Mouse (Mus musculus) neutrophil, adult 5-6 weeks (primary cell): ENCODE data around the gene Rdm1. TPM values are rescaled to one million over a fixed set of nuclear protein-coding genes. Genes with fewer than 3 reads are reported as not detected.

ENCODE experiments used
- ATAC-seq: fragments of 151-379, 151-347 bp; 2 replicates; pipeline ENCODE4 v1.8.0; 2017; ENCODE audit warnings: mild to moderate bottlenecking, moderate TSS enrichment; ENCODE audit not compliant: insufficient number of reproducible peaks, poor library complexity, low FRiP score, severe bottlenecking; ENCODE audit errors: extremely low read depth
- total RNA-seq: library from RNA; stranded (forward); fragments of 200-1000 nt; gene quantifications from 2 replicates; pipeline ENCODE4 v1.2.3, GENCODE M21; 2017

The Rdm1 gene
- total RNA-seq, 1 experiment from 2014 or later: 20.4 TPM

- ATAC-seq: no peak
Measured at GRCm38 (mm10) chr11:101673010-101673642, 46.1 kb downstream of the Rdm1 start.

GRCm38 (mm10) chr11:101674106-101674505 is 47.1 kb downstream of the Rdm1 start:
- no peak for ATAC-seq

DNA sequence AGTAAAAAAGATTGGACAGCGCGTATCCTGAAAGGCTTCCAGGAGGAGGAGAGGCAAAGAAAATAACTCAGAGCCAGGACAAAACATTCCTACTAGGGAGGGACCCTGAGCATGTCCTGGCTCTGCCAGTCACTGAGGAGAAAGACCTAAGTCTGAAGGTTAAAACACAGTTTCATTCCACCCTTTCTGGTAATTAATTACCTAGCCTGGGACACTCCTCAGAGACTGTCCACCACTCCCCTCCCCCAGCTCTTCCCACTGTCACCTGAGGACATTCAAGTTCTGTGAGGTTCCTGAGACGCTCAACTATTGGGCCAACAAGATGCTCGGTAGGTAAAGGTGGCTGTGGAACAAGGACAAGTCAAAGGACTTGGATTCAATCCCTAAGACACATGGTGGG is 48.4 kb downstream of the Rdm1 start:
- ATAC-seq: no peak

GRCm38 (mm10) chr11:101677655-101678054 is 50.7 kb downstream of the Rdm1 start:
- ATAC-seq: no peak

DNA sequence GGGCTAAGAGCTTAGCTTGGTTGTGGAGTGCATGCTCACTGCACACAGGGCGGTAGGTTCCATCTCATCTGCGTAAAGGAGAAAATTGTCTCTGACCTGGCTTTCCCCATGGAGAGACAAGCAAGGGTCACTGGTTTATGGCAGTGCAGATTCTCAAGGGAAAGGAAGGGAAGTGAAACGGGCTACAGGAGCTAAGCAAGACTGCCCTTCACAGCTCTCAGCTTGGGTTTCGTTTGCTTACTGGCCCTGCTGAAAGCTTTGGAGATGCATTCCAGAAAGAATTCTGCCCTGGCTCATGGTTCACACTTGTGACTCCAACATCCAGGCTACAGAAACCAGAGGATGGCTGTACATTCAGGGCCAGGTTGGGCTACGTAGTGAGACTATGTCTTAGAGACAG is 51.8 kb downstream of the Rdm1 start:
- no peak for ATAC-seq

DNA sequence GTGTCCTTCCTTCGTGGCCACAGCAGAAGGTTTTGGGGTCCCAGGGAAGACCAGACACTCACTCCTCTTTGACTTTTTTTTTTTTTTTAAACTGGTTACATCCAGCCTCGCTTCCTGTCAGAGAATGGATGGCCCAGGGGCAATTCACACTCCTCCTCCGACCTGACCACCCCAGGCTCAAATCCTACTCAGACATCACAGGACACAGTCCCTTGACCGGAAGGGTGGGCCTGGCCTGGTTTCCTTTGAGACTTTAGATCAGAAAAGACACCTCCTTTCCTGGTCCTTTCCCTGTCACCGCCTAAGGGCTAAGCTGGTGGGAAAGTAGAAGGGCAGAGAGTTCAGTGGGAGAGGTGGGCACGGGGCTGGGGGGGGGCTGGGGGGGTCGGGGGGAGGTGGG is 52.9 kb downstream of the Rdm1 start:
- ATAC-seq: no peak

DNA sequence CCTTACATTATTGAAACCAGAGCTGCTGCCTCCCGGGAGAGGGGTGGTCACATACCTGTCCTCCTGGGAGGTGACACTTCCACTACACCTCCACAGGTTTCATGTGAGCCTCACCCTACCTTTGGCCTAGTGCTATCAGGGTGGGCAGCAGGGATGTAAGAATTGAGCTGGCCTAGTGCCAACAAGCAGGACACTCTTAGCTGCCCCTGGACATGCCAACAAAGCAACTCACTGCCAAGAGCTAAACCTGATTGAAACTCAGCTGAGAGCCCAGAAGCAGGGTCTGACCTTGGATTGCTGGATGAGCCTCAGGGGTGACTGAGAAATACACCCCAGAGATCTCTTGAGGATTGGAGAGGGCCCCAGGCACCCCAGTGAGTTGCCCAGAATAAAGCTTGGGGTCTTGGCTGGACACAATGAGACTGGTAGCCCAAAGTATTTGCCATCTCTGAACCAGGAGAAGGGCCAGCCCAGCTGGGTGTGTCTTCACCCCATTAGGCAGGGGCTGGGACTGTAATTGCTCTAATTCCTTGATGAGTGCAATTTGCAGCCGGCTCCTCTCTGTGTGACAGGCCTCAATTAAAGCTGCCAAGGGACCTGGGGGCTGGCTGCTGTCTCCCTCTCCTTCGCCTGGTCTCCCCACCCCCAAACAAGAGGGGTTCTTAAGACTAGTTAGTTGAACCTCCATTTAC is 53.8 kb downstream of the Rdm1 start:
- no peak for ATAC-seq

- no peak for ATAC-seq
Measured at GRCm38 (mm10) chr11:101681968-101682367, 55.0 kb downstream of the Rdm1 start.

- no peak for ATAC-seq
Measured at GRCm38 (mm10) chr11:101682410-101682960, 55.5 kb downstream of the Rdm1 start.

Other genes starting within 250 kb of the Rdm1 start
- 15.7 and 18.7 TPM in 2 replicates for gene Aarsd1, start 209.6 kb upstream of the Rdm1 start, total RNA-seq
- 0.37 and 0.93 TPM in 2 replicates for gene Gm27029, start 202.4 kb upstream of the Rdm1 start, total RNA-seq
- 10.0 and 12.0 TPM in 2 replicates for gene Rundc1, start 202.1 kb upstream of the Rdm1 start, total RNA-seq
- 0.49 and 1.5 TPM in 2 replicates for gene Ptges3l, start 201.9 kb upstream of the Rdm1 start, total RNA-seq
- gene Rpl27, start 184.9 kb upstream of the Rdm1 start, total RNA-seq: 281 and 354 TPM in 2 replicates
- 69.7 and 73.4 TPM in 2 replicates for gene Ifi35, start 178.8 kb upstream of the Rdm1 start, total RNA-seq
- gene Rnd2, start 162.2 kb upstream of the Rdm1 start, total RNA-seq: 0.70 TPM in 1 of 2 replicates, not detected in the other
- gene Vat1, start 161.0 kb upstream of the Rdm1 start, total RNA-seq: 5.9 and 7.7 TPM in 2 replicates
- 4.8 and 5.6 TPM in 2 replicates for gene Brca1, start 75.2 kb upstream of the Rdm1 start, total RNA-seq
- gene Nbr1, start 75.0 kb upstream of the Rdm1 start, total RNA-seq: 166 and 171 TPM in 2 replicates
- 6.9 and 7.2 TPM in 2 replicates for gene Tmem106a, start 45.0 kb upstream of the Rdm1 start, total RNA-seq
- not detected in 2 replicates for gene Gm11634, start 27.9 kb upstream of the Rdm1 start, total RNA-seq
- 2.2 and 2.7 TPM in 2 replicates for gene Arl4d, start 38.3 kb downstream of the Rdm1 start, total RNA-seq
- 60.8 and 61.8 TPM in 2 replicates for gene Dhx8, start 105.7 kb downstream of the Rdm1 start, total RNA-seq
- gene Etv4, start 158.2 kb downstream of the Rdm1 start, total RNA-seq: not detected in 2 replicates